11 mouse cellular contexts compared by ENCODE assay signal in the genomic region with DNA sequence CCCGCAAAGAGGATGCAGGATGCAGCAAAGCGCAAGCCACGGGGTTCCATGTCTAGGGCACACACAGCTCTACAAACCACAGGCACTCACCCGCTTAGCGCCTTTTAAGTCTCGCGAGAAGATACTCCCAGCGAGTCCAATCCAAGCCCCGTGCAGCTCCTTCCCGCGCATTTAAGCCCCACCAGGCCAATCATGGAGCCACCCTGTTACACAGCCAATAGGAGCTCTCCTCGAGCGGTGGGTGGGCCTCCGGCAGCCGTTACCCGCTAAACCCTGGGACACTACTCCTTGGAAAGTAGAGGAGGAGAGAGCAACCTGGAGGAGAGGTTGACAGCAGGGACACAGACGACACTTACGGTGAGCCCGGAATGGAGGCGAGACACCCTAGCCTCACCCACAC. TPM values are rescaled to one million over a fixed set of nuclear protein-coding genes. Genes with fewer than 3 reads are reported as not detected.
DNase-seq lines count a peak whose midpoint lies in the region; ATAC-seq and TF ChIP-seq lines count a peak whose summit lies in the region.
"Had no signal": no experiment of that assay in that cellular context is flagged by ENCODE, and none has a peak within 500 bp of the region (broad histone marks: within the 10 kb centered on the region; RNA-seq: fewer than 3 reads in every experiment).

Gene Rbm44, plus strand, starts transcription at position 277 of the 400 bp plus-strand sequence.

- no peaks in the 10 kb centered on the region for H3K36me3 ChIP-seq in hindbrain, postnatal 0 days (ENCODE audit: insufficient read depth, low read length)
- no peaks in the 10 kb centered on the region for H3K36me3 ChIP-seq in hindbrain, embryonic 11.5 days (ENCODE audit: control insufficient read depth, insufficient read depth, low read length)
- H3K36me3 ChIP-seq in ES-E14 (ENCODE audit: control insufficient read depth, insufficient read depth, low read length, poor library complexity, severe bottlenecking): no peaks in the 10 kb centered on the region
- no peaks in the 10 kb centered on the region for H3K36me3 ChIP-seq in embryonic facial prominence, embryonic 10.5 days (replicated peaks)
- no peaks in the 10 kb centered on the region for H3K36me3 ChIP-seq in liver, postnatal 0 days (replicated peaks; ENCODE audit: insufficient read depth, low read length)
- H3K36me3 ChIP-seq: hindbrain, embryonic 13.5 days had no signal

- H3K9ac ChIP-seq in hindbrain, postnatal 0 days (replicated peaks; ENCODE audit: low read length): no peak within 1 kb of the TSS
- H3K9ac ChIP-seq in hindbrain, embryonic 11.5 days (ENCODE audit: low read depth, low read length): no peak within 1 kb of the TSS
- no peak within 1 kb of the TSS for H3K9ac ChIP-seq in ES-E14 (ENCODE audit: insufficient read depth, low read depth, low read length, poor library complexity, severe bottlenecking)
- no peak within 1 kb of the TSS for H3K9ac ChIP-seq in liver, postnatal 0 days (replicated peaks)
- H3K9ac ChIP-seq: hindbrain, embryonic 13.5 days had no signal

- H3K4me2 ChIP-seq in hindbrain, postnatal 0 days (ENCODE audit: low read depth, low read length): no peak within 1 kb of the TSS
- H3K4me2 ChIP-seq in hindbrain, embryonic 11.5 days (replicated peaks; ENCODE audit: low read depth, low read length): no peak within 1 kb of the TSS
- H3K4me2 ChIP-seq in liver, postnatal 0 days (ENCODE audit: low read depth, low read length): no peak within 1 kb of the TSS
- H3K4me2 ChIP-seq: hindbrain, embryonic 13.5 days had no signal

- H3K27me3 ChIP-seq in hindbrain, postnatal 0 days (ENCODE audit: insufficient read depth, low read length): no peaks in the 10 kb centered on the region
- no peaks in the 10 kb centered on the region for H3K27me3 ChIP-seq in hindbrain, embryonic 11.5 days (ENCODE audit: control insufficient read depth, insufficient read depth, low read length)
- H3K27me3 ChIP-seq in embryonic facial prominence, embryonic 10.5 days (replicated peaks; ENCODE audit: low read depth, poor library complexity, severe bottlenecking): no peaks in the 10 kb centered on the region
- no peaks in the 10 kb centered on the region for H3K27me3 ChIP-seq in liver, postnatal 0 days (ENCODE audit: insufficient read depth, low read length)
- H3K27me3 ChIP-seq: hindbrain, embryonic 13.5 days had no signal

- TF ChIP-seq CTCF in hindbrain, postnatal 0 days (IDR thresholded peaks at IDR 0.05; ENCODE audit: low read depth): no peak
- TF ChIP-seq CTCF in liver, postnatal 0 days (IDR thresholded peaks at IDR 0.05; ENCODE audit: low read depth): no peak

- no peaks in the 10 kb centered on the region for H3K9me3 ChIP-seq in hindbrain, postnatal 0 days (ENCODE audit: low read length)
- no peaks in the 10 kb centered on the region for H3K9me3 ChIP-seq in hindbrain, embryonic 11.5 days (ENCODE audit: control insufficient read depth, low read length)
- no peaks in the 10 kb centered on the region for H3K9me3 ChIP-seq in ES-E14 (ENCODE audit: control insufficient read depth, insufficient read depth, low read depth, low read length)
- no peaks in the 10 kb centered on the region for H3K9me3 ChIP-seq in embryonic facial prominence, embryonic 10.5 days
- no peaks in the 10 kb centered on the region for H3K9me3 ChIP-seq in liver, postnatal 0 days (ENCODE audit: low read length)
- H3K9me3 ChIP-seq: hindbrain, embryonic 13.5 days had no signal

- H3K4me3 ChIP-seq in hindbrain, postnatal 0 days (ENCODE audit: low read length): no peak within 1 kb of the TSS
- no peak within 1 kb of the TSS for H3K4me3 ChIP-seq in hindbrain, embryonic 11.5 days (ENCODE audit: low read depth, low read length)
- peak within 1 kb of the TSS; percentile 10 to 23; a peak in 3 of 4 replicates for H3K4me3 ChIP-seq in ES-E14 (ENCODE audit: insufficient read depth in 1 of 2, low read depth in 1 of 2, low read length in 2 of 2, poor library complexity in 1 of 2, severe bottlenecking in 1 of 2)
- H3K4me3 ChIP-seq in embryonic facial prominence, embryonic 10.5 days: no peak within 1 kb of the TSS
- H3K4me3 ChIP-seq in liver, postnatal 0 days (ENCODE audit: low read depth, low read length): no peak within 1 kb of the TSS
- H3K4me3 ChIP-seq: hindbrain, embryonic 13.5 days; megakaryocyte, embryonic 14.5 days had no signal

- in situ Hi-C loops in ES-E14 (cut with MboI; ENCODE audit: low sequenced_read_pairs in 2 of 2, unreplicated experiment in 2 of 2): no loop called here

- WGBS in hindbrain, postnatal 0 days: 71% methylated on average over 20 of the region's 20 CpGs
- 63% methylated on average over 20 of the region's 20 CpGs for WGBS in hindbrain, embryonic 11.5 days
- WGBS in embryonic facial prominence, embryonic 10.5 days: 62% methylated on average over 20 of the region's 20 CpGs
- WGBS in liver, postnatal 0 days (ENCODE audit: insufficient replicate concordance): 70% methylated on average over 20 of the region's 20 CpGs

- peak; percentile 3 for DNase-seq in hindbrain, postnatal 0 days (ENCODE audit: low spot score)
- no peak for DNase-seq in hindbrain, embryonic 11.5 days (ENCODE audit: low spot score)
- peak; percentile 45 for DNase-seq in ES-E14 (ENCODE audit: low read depth, low spot score)
- DNase-seq in embryonic facial prominence, embryonic 10.5 days (ENCODE audit: low spot score): peak; percentile 24
- peak; percentile 21 for DNase-seq in liver, postnatal 0 days
- DNase-seq in frontal cortex, adult 2 months (ENCODE audit: extremely low spot score in 1 of 2, low spot score in 1 of 2): no peak
- DNase-seq in gastrocnemius, adult 8-10 months (ENCODE audit: low spot score in 2 of 2): no peak
- DNase-seq in adrenal gland, adult (ENCODE audit: inconsistent age in 2 of 2, low spot score in 1 of 2): no peak
- DNase-seq: cerebellum, adult 11-12 months had no signal

- ATAC-seq in hindbrain, postnatal 0 days: no peak
- no peak for ATAC-seq in hindbrain, embryonic 11.5 days (ENCODE audit: low FRiP score)
- ATAC-seq in liver, postnatal 0 days: peak; percentile 58

- H3K27ac ChIP-seq in hindbrain, postnatal 0 days: no peak within 1 kb of the TSS
- H3K27ac ChIP-seq in hindbrain, embryonic 11.5 days (ENCODE audit: low read depth, low read length): no peak within 1 kb of the TSS
- H3K27ac ChIP-seq in ES-E14 (ENCODE audit: insufficient read depth, low read depth, low read length, poor library complexity, severe bottlenecking): no peak within 1 kb of the TSS
- H3K27ac ChIP-seq in embryonic facial prominence, embryonic 10.5 days (replicated peaks): no peak within 1 kb of the TSS
- H3K27ac ChIP-seq in liver, postnatal 0 days (ENCODE audit: low read depth): no peak within 1 kb of the TSS
- H3K27ac ChIP-seq: hindbrain, embryonic 13.5 days had no signal

- no peak for TF ChIP-seq EP300 in liver, postnatal 0 days (IDR thresholded peaks at IDR 0.05; ENCODE audit: low read depth)

- H3K4me1 ChIP-seq in hindbrain, postnatal 0 days (ENCODE audit: insufficient read depth, low read length): no peaks in the 10 kb centered on the region
- no peaks in the 10 kb centered on the region for H3K4me1 ChIP-seq in hindbrain, embryonic 11.5 days (replicated peaks; ENCODE audit: control insufficient read depth, insufficient read depth, low read length)
- H3K4me1 ChIP-seq in ES-E14 (ENCODE audit: control insufficient read depth in 2 of 2, insufficient read depth in 2 of 2, low read length in 2 of 2, poor library complexity in 1 of 2): no peaks in the 10 kb centered on the region
- H3K4me1 ChIP-seq in embryonic facial prominence, embryonic 10.5 days: 0 out of 2 replicates have a peak, but pooled peaks cover 3% of the 10 kb centered on the region
- no peaks in the 10 kb centered on the region for H3K4me1 ChIP-seq in liver, postnatal 0 days (ENCODE audit: insufficient read depth)
- H3K4me1 ChIP-seq: hindbrain, embryonic 13.5 days; megakaryocyte, embryonic 14.5 days had no signal

TF ChIP-seq in ES-E14, 5 proteins besides CTCF, POLR2A, EP300 and RAD21:
- no peak for TF ChIP-seq ZC3H11A (IDR thresholded peaks at IDR 0.05; ENCODE audit: borderline replicate concordance, low read depth, low read length)
- no peak for TF ChIP-seq ZNF384 (IDR thresholded peaks at IDR 0.05; ENCODE audit: low read depth, low read length)
- TF ChIP-seq MAFK (IDR thresholded peaks at IDR 0.05; ENCODE audit: insufficient read depth, low read depth, low read length): no peak
- peak; percentile 81; the same call in 1 of the 2 replicates for TF ChIP-seq CHD2 (IDR thresholded peaks at IDR 0.05; ENCODE audit: low read depth, low read length)
- no peak for TF ChIP-seq HCFC1 (IDR thresholded peaks at IDR 0.05; ENCODE audit: borderline replicate concordance, insufficient read depth, low read length)

RNA-seq across cellular contexts. Expression of gene Rbm44, which starts in this region (rescaled TPM):
- not detected in 2 replicates for total RNA-seq in hindbrain, postnatal 0 days (2014; rRNA removed)
- polyA plus RNA-seq in hindbrain, postnatal 0 days (2015; fragmentation: Nextera tagmentation; extraction: Ambion mirVana): 0.11 and 0.25 TPM in 2 replicates
- 0.25 and 1.4 TPM in 2 replicates for polyA plus RNA-seq in hindbrain, embryonic 11.5 days (2014; fragmentation: Nextera tagmentation; extraction: Ambion mirVana)
- total RNA-seq in ES-E14 (2012; rRNA removed): 2.6 and 3.6 TPM in 2 replicates
- 0.87 and 1.2 TPM in 2 replicates for polyA plus RNA-seq in embryonic facial prominence, embryonic 10.5 days (2016; fragmentation: Nextera tagmentation; extraction: Ambion mirVana)
- 0.32 and 0.87 TPM in 2 replicates for polyA plus RNA-seq in liver, postnatal 0 days (2015; fragmentation: Nextera tagmentation; extraction: Ambion mirVana)
- 0.02 and 0.04 TPM in 2 replicates for polyA plus RNA-seq in frontal cortex, adult 2 months (2012; rRNA removed)
- not detected for total RNA-seq in gastrocnemius, adult 8-10 months (2022)

Comparison
In these comparisons a context has a peak if more than half of its experiments do, and no peak if none do; other contexts are left out.
1. Peak in DNase-seq in hindbrain, postnatal 0 days; RNA of the gene not detected or under 1 TPM.
2. Peak in DNase-seq and ATAC-seq in liver, postnatal 0 days; RNA of the gene not detected or under 1 TPM.
3. DNase-seq: peak in ES-E14 (single experiment) and embryonic facial prominence, embryonic 10.5 days (single experiment); none in hindbrain, embryonic 11.5 days (single experiment), frontal cortex, adult 2 months (0 of 2), gastrocnemius, adult 8-10 months (0 of 2) and adrenal gland, adult (0 of 2).
4. H3K4me3 ChIP-seq: peak in ES-E14 (2 of 2); none in hindbrain, postnatal 0 days (single experiment), hindbrain, embryonic 11.5 days (single experiment), embryonic facial prominence, embryonic 10.5 days (single experiment) and liver, postnatal 0 days (single experiment).